Mouse (Mus musculus): ENCODE results near the gene Bpgm. TPM values are rescaled to one million over a fixed set of nuclear protein-coding genes. Genes with fewer than 3 reads are reported as not detected.

The Bpgm gene
- polyA plus RNA-seq, 1 experiment from 2014 or later: 74.0 TPM

- ATAC-seq (ENCODE audit: low read depth): no peak
- no peak overlapping the region for H3K4me2 ChIP-seq
- H3K4me1 ChIP-seq (replicated peaks): peaks cover 28% of the 10 kb centered on the region
- H3K9me3 ChIP-seq: no peaks in the 10 kb centered on the region
- no peak overlapping the region for H3K4me3 ChIP-seq
- H3K27ac ChIP-seq (replicated peaks): no peak overlapping the region
- H3K36me3 ChIP-seq: no peaks in the 10 kb centered on the region
- WGBS: 83% methylated on average over 4 of the region's 4 CpGs
- no peaks in the 10 kb centered on the region for H3K27me3 ChIP-seq
- H3K9ac ChIP-seq: no peak overlapping the region
Measured at GRCm38 (mm10) chr6:34542866-34543265, 66.9 kb downstream of the Bpgm start.

- Histone ChIP-seq H3K4me2 (peak overlapping the region; percentile 31), H3K36me3 (no peaks in the 10 kb centered on the region), H3K27me3 (no peaks in the 10 kb centered on the region), H3K4me3 (no peak overlapping the region), H3K9me3 (no peaks in the 10 kb centered on the region), H3K27ac (replicated peaks) (0 out of 2 replicates have a peak overlapping the region, but pooled peaks have one; percentile 7), H3K9ac (no peak overlapping the region), H3K4me1 (replicated peaks) (peaks cover 34% of the 10 kb centered on the region)
- 45% methylated on average over 21 of the region's 21 CpGs for WGBS
- ATAC-seq (ENCODE audit: low read depth): peak; percentile 56; the same call in 1 of the 2 replicates
Measured at GRCm38 (mm10) chr6:34543303-34544206, 67.5 kb downstream of the Bpgm start.

- 71% methylated on average over 10 of the region's 10 CpGs for WGBS
- Histone ChIP-seq H3K4me3 (no peak overlapping the region), H3K4me1 (replicated peaks) (peaks cover 39% of the 10 kb centered on the region), H3K36me3 (no peaks in the 10 kb centered on the region), H3K9me3 (no peaks in the 10 kb centered on the region), H3K4me2 (no peak overlapping the region), H3K27me3 (no peaks in the 10 kb centered on the region), H3K27ac (replicated peaks) (0 out of 2 replicates have a peak overlapping the region, but pooled peaks have one; percentile 7), H3K9ac (no peak overlapping the region)
- no peak for ATAC-seq (ENCODE audit: low read depth)
Measured at GRCm38 (mm10) chr6:34544207-34544602, 68.2 kb downstream of the Bpgm start.

GRCm38 (mm10) chr6:34545286-34545685 lies 69.3 kb downstream of the Bpgm start:
- H3K9me3 ChIP-seq: no peaks in the 10 kb centered on the region
- no peaks in the 10 kb centered on the region for H3K27me3 ChIP-seq
- H3K9ac ChIP-seq: no peak overlapping the region
- 72% methylated on average over 10 of the region's 10 CpGs for WGBS
- H3K27ac ChIP-seq (replicated peaks): no peak overlapping the region
- H3K4me1 ChIP-seq (replicated peaks): peaks cover 39% of the 10 kb centered on the region
- no peak overlapping the region for H3K4me2 ChIP-seq
- no peak for ATAC-seq (ENCODE audit: low read depth)
- H3K36me3 ChIP-seq: no peaks in the 10 kb centered on the region
- no peak overlapping the region for H3K4me3 ChIP-seq

GRCm38 (mm10) chr6:34548406-34548990 lies 72.5 kb downstream of the Bpgm start:
- Histone ChIP-seq H3K36me3 (no peaks in the 10 kb centered on the region), H3K4me2 (no peak overlapping the region), H3K27ac (replicated peaks) (peak overlapping the region; percentile 49; the same call in 1 of the 2 replicates), H3K27me3 (no peaks in the 10 kb centered on the region), H3K9ac (no peak overlapping the region), H3K4me3 (no peak overlapping the region), H3K4me1 (replicated peaks) (peaks cover 32% of the 10 kb centered on the region), H3K9me3 (no peaks in the 10 kb centered on the region)
- WGBS: 44% methylated on average over 13 of the region's 13 CpGs
- no peak for ATAC-seq (ENCODE audit: low read depth)

- H3K4me3 ChIP-seq: no peak overlapping the region
- 43% methylated on average over 2 of the region's 2 CpGs for WGBS
- H3K9ac ChIP-seq: no peak overlapping the region
Measured at GRCm38 (mm10) chr6:34549017-34549416, 73.0 kb downstream of the Bpgm start.

GRCm38 (mm10) chr6:34552489-34553157 lies 76.6 kb downstream of the Bpgm start:
- Histone ChIP-seq H3K4me1 (replicated peaks) (peaks cover 12% of the 10 kb centered on the region; the same call in 1 of the 2 replicates), H3K9me3 (no peaks in the 10 kb centered on the region), H3K27me3 (no peaks in the 10 kb centered on the region), H3K4me2 (no peak overlapping the region), H3K36me3 (no peaks in the 10 kb centered on the region), H3K27ac (replicated peaks) (no peak overlapping the region), H3K9ac (no peak overlapping the region), H3K4me3 (no peak overlapping the region)
- 88% methylated on average over 4 of the region's 4 CpGs for WGBS
- no peak for ATAC-seq (ENCODE audit: low read depth)

More at GRCm38 (mm10) chr6:34549017-34549416, 73.0 kb downstream of the Bpgm start:
- peaks cover 26% of the 10 kb centered on the region for H3K4me1 ChIP-seq (replicated peaks)
- H3K36me3 ChIP-seq: no peaks in the 10 kb centered on the region
- ATAC-seq (ENCODE audit: low read depth): no peak
- H3K27me3 ChIP-seq: no peaks in the 10 kb centered on the region
- no peak overlapping the region for H3K4me2 ChIP-seq
- no peaks in the 10 kb centered on the region for H3K9me3 ChIP-seq
- peak overlapping the region; percentile 49; the same call in 1 of the 2 replicates for H3K27ac ChIP-seq (replicated peaks)

- Histone ChIP-seq H3K27me3 (no peaks in the 10 kb centered on the region), H3K9ac (no peak overlapping the region), H3K36me3 (no peaks in the 10 kb centered on the region), H3K4me3 (no peak overlapping the region), H3K9me3 (no peaks in the 10 kb centered on the region), H3K4me1 (replicated peaks) (no peaks in the 10 kb centered on the region), H3K27ac (replicated peaks) (no peak overlapping the region), H3K4me2 (no peak overlapping the region)
- ATAC-seq (ENCODE audit: low read depth): no peak
- 63% methylated on average over 9 of the region's 9 CpGs for WGBS
Measured at GRCm38 (mm10) chr6:34554291-34554997, 78.4 kb downstream of the Bpgm start.

Other genes starting within 250 kb of the Bpgm start
- 103 and 109 TPM in 2 replicates for gene Akr1b3, start 158.7 kb upstream of the Bpgm start, polyA plus RNA-seq (2015; fragmentation: Nextera tagmentation; extraction: Ambion mirVana)
- 11.3 and 14.4 TPM in 2 replicates for gene Akr1b8, start 122.1 kb upstream of the Bpgm start, polyA plus RNA-seq (2015; fragmentation: Nextera tagmentation; extraction: Ambion mirVana)
- gene Akr1b10, start 92.0 kb upstream of the Bpgm start, polyA plus RNA-seq (2015; fragmentation: Nextera tagmentation; extraction: Ambion mirVana): 9.1 and 10.9 TPM in 2 replicates
- not detected in 2 replicates for gene Akr1b7, start 63.9 kb upstream of the Bpgm start, polyA plus RNA-seq (2015; fragmentation: Nextera tagmentation; extraction: Ambion mirVana)
- 92.0 and 96.2 TPM in 2 replicates for gene Cald1, start 122.3 kb downstream of the Bpgm start, polyA plus RNA-seq (2015; fragmentation: Nextera tagmentation; extraction: Ambion mirVana)